Mouse (Mus musculus) brain, embryonic 14.5 days (tissue): ENCODE data around the gene Rho. TPM values are rescaled to one million over a fixed set of nuclear protein-coding genes. Genes with fewer than 3 reads are reported as not detected.

Experiments
- DNase-seq: peaks from one replicate; pipeline ENCODE4 v3.0.0-alpha.2; 2011; ENCODE audit warnings: low read depth
- CTCF ChIP-seq: fragments of 200-500 bp; IDR thresholded peaks from 2 replicates; pipeline ENCODE4 v1.5.1; 2012; ENCODE audit warnings: inconsistent platforms, mild to moderate bottlenecking, moderate library complexity, borderline replicate concordance; ENCODE audit not compliant: insufficient read depth, insufficient read length; ENCODE audit errors: extremely low read depth
- POLR2A ChIP-seq: fragments of 200-500 bp; IDR thresholded peaks from 2 replicates; pipeline ENCODE4 v1.6.1; 2012; ENCODE audit warnings: mild to moderate bottlenecking, inconsistent platforms, borderline replicate concordance; ENCODE audit not compliant: poor library complexity, insufficient read depth, insufficient read length, severe bottlenecking; ENCODE audit errors: extremely low read depth
- polyA plus RNA-seq: library from polyadenylated mRNA; depleted of rRNA; stranded (reverse); fragments of >200 nt; gene quantifications from 2 replicates; pipeline ENCODE4 v1.2.3, GENCODE M21; 2012

Gene Rho
- polyA plus RNA-seq, 1 experiment: 2.1 TPM

- DNase-seq: no peak
- TF ChIP-seq POLR2A (no peak), CTCF (no peak)
These were observed 28.8 kb downstream of the Rho start for GRCm38 (mm10) chr6:115960322-115960721.

- no peak for TF ChIP-seq POLR2A
- DNase-seq: no peak
These were observed 30.2 kb downstream of the Rho start for GRCm38 (mm10) chr6:115961743-115962142.

GRCm38 (mm10) chr6:115962439-115963085 lies 31.0 kb downstream of the Rho start:
- TF ChIP-seq POLR2A (no peak), CTCF (peak; percentile 41; the same call in 1 of the 2 replicates)
- no peak for DNase-seq

GRCm38 (mm10) chr6:115963656-115964055 lies 32.1 kb downstream of the Rho start:
- no peak for DNase-seq
- TF ChIP-seq CTCF (no peak), POLR2A (no peak)

GRCm38 (mm10) chr6:115966227-115966966 lies 34.8 kb downstream of the Rho start:
- no peak for DNase-seq
- TF ChIP-seq CTCF: no peak
- no peak for TF ChIP-seq POLR2A

- no peak for DNase-seq
- no peak for TF ChIP-seq POLR2A
- no peak for TF ChIP-seq CTCF
These were observed 35.8 kb downstream of the Rho start for GRCm38 (mm10) chr6:115967291-115967880.

GRCm38 (mm10) chr6:115968086-115968485 lies 36.5 kb downstream of the Rho start:
- no peak for DNase-seq
- TF ChIP-seq CTCF: no peak
- no peak for TF ChIP-seq POLR2A

- TF ChIP-seq CTCF: no peak
- TF ChIP-seq POLR2A: no peak
- no peak for DNase-seq
These were observed 37.2 kb downstream of the Rho start for GRCm38 (mm10) chr6:115968700-115969099.

- no peak for DNase-seq
- TF ChIP-seq CTCF (no peak), POLR2A (no peak)
These were observed 37.6 kb downstream of the Rho start for GRCm38 (mm10) chr6:115969103-115969502.

GRCm38 (mm10) chr6:115969952-115970351 lies 38.4 kb downstream of the Rho start:
- TF ChIP-seq POLR2A: no peak
- no peak for DNase-seq

GRCm38 (mm10) chr6:115971273-115972060 lies 39.9 kb downstream of the Rho start:
- DNase-seq: peak; percentile 78
- TF ChIP-seq POLR2A (no peak), CTCF (no peak)
